Mouse (Mus musculus) cerebellum, adult 2 months (tissue): ENCODE measurements at regions not wholly inside any gene's neighbourhood (a gene's known extent, or its start where the extent isn't known, plus 50 kb on each side); places are given as distances from the start of the nearest gene placed in this dataset.

Experiments used
- CTCF ChIP-seq: fragments of 200-500 bp; IDR thresholded peaks from 2 replicates; pipeline ENCODE4 v1.5.1; 2011; ENCODE audit warnings: low read depth, mild to moderate bottlenecking, control low read depth, low read length, moderate library complexity, borderline replicate concordance; ENCODE audit not compliant: insufficient read depth
- POLR2A ChIP-seq: fragments of 200-500 bp; IDR thresholded peaks from 2 replicates; pipeline ENCODE4 v1.6.1; 2011; ENCODE audit warnings: low read length, control low read depth, borderline replicate concordance; ENCODE audit not compliant: insufficient read depth

GRCm38 (mm10) chr2:117432010-117432409 is 89.2 kb upstream of the Rasgrp1 start:
- no peak for TF ChIP-seq CTCF
- no peak for TF ChIP-seq POLR2A
